Mouse (Mus musculus) gastrocnemius, adult 18-20 months (tissue): Measurements from ENCODE around the gene Plpp1. TPM values are rescaled to one million over a fixed set of nuclear protein-coding genes. Genes with fewer than 3 reads are reported as not detected.

ENCODE experiments used
- DNase-seq: peaks from one replicate; pipeline ENCODE4 v3.0.0; 2021; ENCODE audit warnings: low spot score
- long read RNA-seq, 2 experiments: library from polyadenylated mRNA; stranded (forward); transcript quantifications; one replicate each; pipeline ENCODE4 v2.0.0; 2021
- total RNA-seq, 2 experiments: library from RNA; stranded (reverse); gene quantifications; 2 replicates each; pipeline ENCODE4 v1.2.3; 2021

The Plpp1 gene
- total RNA-seq: 10 to 100 TPM; 34.2 to 53.9 TPM
- long read RNA-seq, experiment 1, transcript Plpp1-202 (6 exons, 1,272 nt): minor isoform, 24 of 77 reads
- long read RNA-seq, experiment 1, transcript Plpp1-201 (6 exons, 1,598 nt): major isoform, 42 of 77 reads
- long read RNA-seq, experiment 1, partial matches to known transcripts: 1 of 77 reads
- long read RNA-seq, experiment 1, other reads (novel, unspliced or antisense): 10 of 77 reads
- long read RNA-seq, experiment 2, transcript Plpp1-202 (6 exons, 1,272 nt): minor isoform, 21 of 55 reads
- long read RNA-seq, experiment 2, transcript Plpp1-201 (6 exons, 1,598 nt): major isoform, 23 of 55 reads
- long read RNA-seq, experiment 2, partial matches to known transcripts: 0 of 55 reads
- long read RNA-seq, experiment 2, other reads (novel, unspliced or antisense): 11 of 55 reads

GRCm38 (mm10) chr13:112800597-112801380, at the start of gene Plpp1:
Plpp1 (plus strand) TSS chr13:112800792.
- DNase-seq: peak; percentile 96

GRCm38 (mm10) chr13:112751454-112752308, 48.9 kb upstream of the Plpp1 start:
- peak; percentile 78 for DNase-seq

- DNase-seq: no peak
These were observed 48.1 kb upstream of the Plpp1 start for GRCm38 (mm10) chr13:112752309-112752975.

GRCm38 (mm10) chr13:112753522-112753921, 47.1 kb upstream of the Plpp1 start:
- DNase-seq: no peak

- DNase-seq: peak; percentile 50
These were observed 45.7 kb upstream of the Plpp1 start for GRCm38 (mm10) chr13:112754871-112755270.

- DNase-seq: peak; percentile 47
These were observed 45.0 kb upstream of the Plpp1 start for GRCm38 (mm10) chr13:112755507-112756010.

GRCm38 (mm10) chr13:112757395-112757794, 43.2 kb upstream of the Plpp1 start:
- DNase-seq: no peak

GRCm38 (mm10) chr13:112758546-112759090, 42.0 kb upstream of the Plpp1 start:
- DNase-seq: no peak

GRCm38 (mm10) chr13:112759364-112759763, 41.2 kb upstream of the Plpp1 start:
- DNase-seq: no peak

- no peak for DNase-seq
These were observed 40.6 kb upstream of the Plpp1 start for GRCm38 (mm10) chr13:112759777-112760537.

- no peak for DNase-seq
These were observed 40.1 kb upstream of the Plpp1 start for GRCm38 (mm10) chr13:112760538-112760881.

GRCm38 (mm10) chr13:112761787-112762186, 38.8 kb upstream of the Plpp1 start:
- no peak for DNase-seq

GRCm38 (mm10) chr13:112762548-112762947, 38.0 kb upstream of the Plpp1 start:
- DNase-seq: peak; percentile 40

GRCm38 (mm10) chr13:112763531-112764091, 37.0 kb upstream of the Plpp1 start:
- no peak for DNase-seq

GRCm38 (mm10) chr13:112764556-112764955, 36.0 kb upstream of the Plpp1 start:
- peak; percentile 56 for DNase-seq

- DNase-seq: no peak
These were observed 34.9 kb upstream of the Plpp1 start for GRCm38 (mm10) chr13:112765654-112766053.

- peak; percentile 76 for DNase-seq
These were observed 29.9 kb upstream of the Plpp1 start for GRCm38 (mm10) chr13:112770528-112771328.

- no peak for DNase-seq
These were observed 29.0 kb upstream of the Plpp1 start for GRCm38 (mm10) chr13:112771447-112772208.
